Mouse (Mus musculus) CD8-positive naive resting alpha-beta T cell, adult 57 days (primary cell): ENCODE results near the gene Olfr281. TPM values are rescaled to one million over a fixed set of nuclear protein-coding genes. Genes with fewer than 3 reads are reported as not detected.

Experiments
- total RNA-seq: library from RNA; stranded (reverse); gene quantifications from one replicate; pipeline ENCODE4 v1.2.4, GENCODE M21; 2023

The Olfr281 gene
- total RNA-seq: not detected

GRCm38 (mm10) chr15:98452288-98452687, at the start of gene Olfr281:
TSS of gene Olfr281 (plus strand) at chr15:98452588.

GRCm38 (mm10) chr15:98430925-98431324, 21.5 kb upstream of the Olfr281 start, which contains the start of gene Olfr282:
TSS of gene Olfr282 (plus strand) at chr15:98431225.

GRCm38 (mm10) chr15:98469596-98469995, 17.2 kb downstream of the Olfr281 start, which contains the start of gene OR5BS1P:
TSS of gene OR5BS1P (plus strand) at chr15:98469896.

GRCm38 (mm10) chr15:98482701-98483100, 30.3 kb downstream of the Olfr281 start, which contains the start of gene Lalba:
TSS of gene Lalba (minus strand) at chr15:98482721.

GRCm38 (mm10) chr15:98492102-98492501, 39.7 kb downstream of the Olfr281 start, which contains the start of gene Olfr279:
TSS of gene Olfr279 (plus strand) at chr15:98492402.

Other genes with a start within 250 kb of the Olfr281 start
- gene Gm44579, start 231.6 kb upstream of the Olfr281 start, total RNA-seq: not detected
- not detected for gene Olfr287, start 231.5 kb upstream of the Olfr281 start, total RNA-seq
- not detected for gene Olfr286, start 218.1 kb upstream of the Olfr281 start, total RNA-seq
- not detected for gene H1fnt, start 195.3 kb upstream of the Olfr281 start, total RNA-seq
- not detected for gene Zfp641, start 156.4 kb upstream of the Olfr281 start, total RNA-seq
- not detected for gene Olfr285, start 135.2 kb upstream of the Olfr281 start, total RNA-seq
- not detected for gene Olfr284, start 111.6 kb upstream of the Olfr281 start, total RNA-seq
- not detected for gene Olfr283, start 71.6 kb upstream of the Olfr281 start, total RNA-seq
- not detected for gene Olfr282, start 21.4 kb upstream of the Olfr281 start, total RNA-seq
- not detected for gene OR5BS1P, start 17.3 kb downstream of the Olfr281 start, total RNA-seq
- not detected for gene Lalba, start 30.1 kb downstream of the Olfr281 start, total RNA-seq
- not detected for gene Olfr279, start 39.8 kb downstream of the Olfr281 start, total RNA-seq
- 56.9 TPM for gene Kansl2, start 81.7 kb downstream of the Olfr281 start, total RNA-seq
- gene Ccnt1, start 118.3 kb downstream of the Olfr281 start, total RNA-seq: 147 TPM
- gene 4930415O20Rik, start 118.4 kb downstream of the Olfr281 start, total RNA-seq: not detected
- 23.4 TPM for gene Adcy6, start 157.5 kb downstream of the Olfr281 start, total RNA-seq
- gene Cacnb3, start 178.3 kb downstream of the Olfr281 start, total RNA-seq: 0.34 TPM
- gene Ddx23, start 210.3 kb downstream of the Olfr281 start, total RNA-seq: 133 TPM
- 0.64 TPM for gene Rnd1, start 224.9 kb downstream of the Olfr281 start, total RNA-seq